Mouse (Mus musculus): Measurements from ENCODE around the gene Parp9.
A peak's percentile ranks its signal among the peaks of the same experiment; 100 is the strongest.
"Not testable (repeated sequence)": the region's sequence is repeated elsewhere in the genome, so short reads cannot be mapped to it uniquely, and the experiment has no call there.

Gene Parp9

GRCm38 (mm10) chr16:35923546-35924198 lies 14.6 kb upstream of the Parp9 start:
- ATAC-seq (ENCODE audit: insufficient number of reproducible peaks, low FRiP score, low TSS enrichment), result no peak

GRCm38 (mm10) chr16:35924341-35924740 lies 13.9 kb upstream of the Parp9 start:
- ATAC-seq (ENCODE audit: insufficient number of reproducible peaks, low FRiP score, low TSS enrichment), result no peak

- no peak for ATAC-seq (ENCODE audit: insufficient number of reproducible peaks, low FRiP score, low TSS enrichment)
Observed at GRCm38 (mm10) chr16:35932179-35933055, 5.9 kb upstream of the Parp9 start.

GRCm38 (mm10) chr16:35933181-35933580 lies 5.1 kb upstream of the Parp9 start:
- no peak for ATAC-seq (ENCODE audit: insufficient number of reproducible peaks, low FRiP score, low TSS enrichment)

- 0 out of 2 replicates have a peak, but pooled peaks have one; percentile 28 for ATAC-seq (ENCODE audit: insufficient number of reproducible peaks, low FRiP score, low TSS enrichment)
Observed at GRCm38 (mm10) chr16:35939261-35939660, 991 bp downstream of the Parp9 start.

GRCm38 (mm10) chr16:35939690-35940089 lies 1.4 kb downstream of the Parp9 start:
- ATAC-seq (ENCODE audit: insufficient number of reproducible peaks, low FRiP score, low TSS enrichment), result 0 out of 2 replicates have a peak, but pooled peaks have one; percentile 65

- ATAC-seq (ENCODE audit: insufficient number of reproducible peaks, low FRiP score, low TSS enrichment), result no peak
Observed at GRCm38 (mm10) chr16:35941382-35941781, 3.1 kb downstream of the Parp9 start.

- no peak for ATAC-seq (ENCODE audit: insufficient number of reproducible peaks, low FRiP score, low TSS enrichment)
Observed at GRCm38 (mm10) chr16:35949264-35949663, 11.0 kb downstream of the Parp9 start.

- no peak for ATAC-seq (ENCODE audit: insufficient number of reproducible peaks, low FRiP score, low TSS enrichment)
Observed at GRCm38 (mm10) chr16:35951216-35951615, 12.9 kb downstream of the Parp9 start.

GRCm38 (mm10) chr16:35952628-35953130 lies 14.4 kb downstream of the Parp9 start:
- ATAC-seq (ENCODE audit: insufficient number of reproducible peaks, low FRiP score, low TSS enrichment), result no peak

- ATAC-seq (ENCODE audit: insufficient number of reproducible peaks, low FRiP score, low TSS enrichment), result not testable (repeated sequence)
Observed at GRCm38 (mm10) chr16:35965991-35966390, 27.7 kb downstream of the Parp9 start.

GRCm38 (mm10) chr16:35966411-35967115 lies 28.3 kb downstream of the Parp9 start:
- no peak for ATAC-seq (ENCODE audit: insufficient number of reproducible peaks, low FRiP score, low TSS enrichment)

- no peak for ATAC-seq (ENCODE audit: insufficient number of reproducible peaks, low FRiP score, low TSS enrichment)
Observed at GRCm38 (mm10) chr16:35967319-35967718, 29.0 kb downstream of the Parp9 start.

- ATAC-seq (ENCODE audit: insufficient number of reproducible peaks, low FRiP score, low TSS enrichment), result no peak
Observed at GRCm38 (mm10) chr16:35968149-35968548, 29.9 kb downstream of the Parp9 start.

- ATAC-seq (ENCODE audit: insufficient number of reproducible peaks, low FRiP score, low TSS enrichment), result no peak
Observed at GRCm38 (mm10) chr16:35974021-35974420, 35.8 kb downstream of the Parp9 start.

- not testable (repeated sequence) for ATAC-seq (ENCODE audit: insufficient number of reproducible peaks, low FRiP score, low TSS enrichment)
Observed at GRCm38 (mm10) chr16:35978450-35978849, 40.2 kb downstream of the Parp9 start, which contains the start of gene Kpna1. Kpna1 (plus strand) TSS chr16:35978750.

GRCm38 (mm10) chr16:35981363-35981821 lies 43.1 kb downstream of the Parp9 start:
- ATAC-seq (ENCODE audit: insufficient number of reproducible peaks, low FRiP score, low TSS enrichment), result peak; percentile 64

- no peak for ATAC-seq (ENCODE audit: insufficient number of reproducible peaks, low FRiP score, low TSS enrichment)
Observed at GRCm38 (mm10) chr16:35982506-35982901, 44.2 kb downstream of the Parp9 start.

GRCm38 (mm10) chr16:35982902-35983516 lies 44.7 kb downstream of the Parp9 start:
- ATAC-seq (ENCODE audit: insufficient number of reproducible peaks, low FRiP score, low TSS enrichment), result peak; percentile 94

- ATAC-seq (ENCODE audit: insufficient number of reproducible peaks, low FRiP score, low TSS enrichment), result peak; percentile 59
Observed at GRCm38 (mm10) chr16:35983517-35984101, 45.3 kb downstream of the Parp9 start.
